Mouse (Mus musculus) liver, adult 2 months (tissue): ENCODE results near the gene Irgc1. TPM values are rescaled to one million over a fixed set of nuclear protein-coding genes. Genes with fewer than 3 reads are reported as not detected.

ENCODE experiments used
- DNase-seq: peaks from one replicate; pipeline ENCODE4 v3.0.0-alpha.2; 2011; ENCODE audit warnings: low read depth, low spot score; ENCODE audit errors: extremely low read depth
- H3K27ac ChIP-seq: fragments of 200-500 bp; replicated peaks from 2 replicates; pipeline ENCODE4 v1.5.1; 2012; ENCODE audit warnings: low read depth, mild to moderate bottlenecking, control low read depth, inconsistent platforms, low read length; ENCODE audit not compliant: insufficient read depth
- H3K27me3 ChIP-seq: fragments of 200-500 bp; 2 replicates; pipeline ENCODE4 v1.6.1; 2012; ENCODE audit warnings: mild to moderate bottlenecking, moderate library complexity, low read length, inconsistent platforms; ENCODE audit not compliant: control insufficient read depth, insufficient read depth
- H3K36me3 ChIP-seq: fragments of 200-500 bp; 2 replicates; pipeline ENCODE4 v1.6.1; 2012; ENCODE audit warnings: low read length, inconsistent platforms; ENCODE audit not compliant: control insufficient read depth, insufficient read depth
- H3K4me1 ChIP-seq: fragments of 200-500 bp; 2 replicates; pipeline ENCODE4 v1.6.1; 2011; ENCODE audit warnings: low read length; ENCODE audit not compliant: control insufficient read depth, insufficient read depth
- H3K4me3 ChIP-seq: fragments of 200-500 bp; 2 replicates; pipeline ENCODE4 v1.5.1; 2011; ENCODE audit warnings: low read depth, mild to moderate bottlenecking, control low read depth, low read length, moderate library complexity; ENCODE audit not compliant: insufficient read depth
- H3K79me2 ChIP-seq: fragments of 200-500 bp; 2 replicates; pipeline ENCODE4 v1.6.1; 2012; ENCODE audit warnings: inconsistent platforms, mild to moderate bottlenecking, low read length, moderate library complexity; ENCODE audit not compliant: control insufficient read depth, insufficient read depth
- H3K9ac ChIP-seq: fragments of 200-500 bp; 2 replicates; pipeline ENCODE4 v1.6.1; 2012; ENCODE audit warnings: low read depth, mild to moderate bottlenecking, control low read depth, inconsistent platforms, low read length
- CTCF ChIP-seq: fragments of 200-500 bp; IDR thresholded peaks from 2 replicates; pipeline ENCODE4 v1.5.1; 2011; ENCODE audit warnings: low read depth, low read length, control low read depth
- POLR2A ChIP-seq: fragments of 200-500 bp; IDR thresholded peaks from 2 replicates; pipeline ENCODE4 v1.6.1; 2011; ENCODE audit warnings: low read length, control low read depth; ENCODE audit not compliant: insufficient read depth; ENCODE audit errors: extremely low read depth
- WGBS: fragments of 180-500 bp; shearing (Covaris S2); methylation state at CpG from one replicate; pipeline ENCODE4 v1.1.7; 2018; 5-methylcytosine and 5-hydroxymethylcytosine counted together
- polyA plus RNA-seq: library from polyadenylated mRNA; depleted of rRNA; stranded (reverse); fragments of >200 nt; gene quantifications from 2 replicates; pipeline ENCODE4 v1.2.3, GENCODE M21; 2012
- total RNA-seq: library from RNA; depleted of rRNA; stranded (reverse); fragments of >200 nt; gene quantifications from 2 replicates; pipeline ENCODE4 v1.2.3, GENCODE M21; 2014

The Irgc1 gene
- total and polyA plus RNA-seq, 2 experiments = not detected

- TF ChIP-seq CTCF = no peak
- TF ChIP-seq POLR2A = no peak
- no peak for DNase-seq
- H3K27me3 ChIP-seq = no peaks in the 10 kb centered on the region
- H3K27ac ChIP-seq = no peak overlapping the region
- no peak overlapping the region for H3K4me3 ChIP-seq
- H3K79me2 ChIP-seq = no peaks in the 10 kb centered on the region
- no peaks in the 10 kb centered on the region for H3K36me3 ChIP-seq
- no peak overlapping the region for H3K9ac ChIP-seq
- no peaks in the 10 kb centered on the region for H3K4me1 ChIP-seq
- 90% methylated on average over 6 of the region's 6 CpGs for WGBS
Measured at GRCm38 (mm10) chr7:24466835-24467234, 14.7 kb upstream of the Irgc1 start.

- no peaks in the 10 kb centered on the region for H3K4me1 ChIP-seq
- 0 out of 2 replicates have a peak within 1 kb of the TSS, but pooled peaks have one; percentile 15 for H3K27ac ChIP-seq
- H3K36me3 ChIP-seq = no peaks in the 10 kb centered on the region
- peak within 1 kb of the TSS; percentile 37 for H3K9ac ChIP-seq
- 6% methylated on average over 27 of the region's 27 CpGs for WGBS
- no peak for DNase-seq
- TF ChIP-seq POLR2A = no peak
- no peak for TF ChIP-seq CTCF
- no peaks in the 10 kb centered on the region for H3K79me2 ChIP-seq
- no peaks in the 10 kb centered on the region for H3K27me3 ChIP-seq
- peak within 1 kb of the TSS; percentile 49 for H3K4me3 ChIP-seq
Measured at GRCm38 (mm10) chr7:24462388-24463319, 10.6 kb upstream of the Irgc1 start, which contains the start of gene Plaur. TSS of gene Plaur (plus strand) at chr7:24462484.

GRCm38 (mm10) chr7:24461376-24462051 is 9.4 kb upstream of the Irgc1 start:
- H3K79me2 ChIP-seq = no peaks in the 10 kb centered on the region
- TF ChIP-seq POLR2A (no peak), CTCF (no peak)
- H3K36me3 ChIP-seq = no peaks in the 10 kb centered on the region
- 42% methylated on average over 14 of the region's 14 CpGs for WGBS
- no peak overlapping the region for H3K27ac ChIP-seq
- DNase-seq = no peak
- H3K4me1 ChIP-seq = no peaks in the 10 kb centered on the region
- no peak overlapping the region for H3K4me3 ChIP-seq
- no peak overlapping the region for H3K9ac ChIP-seq
- H3K27me3 ChIP-seq = no peaks in the 10 kb centered on the region

GRCm38 (mm10) chr7:24459843-24460242 is 7.7 kb upstream of the Irgc1 start:
- WGBS = 32% methylated on average over 3 of the region's 3 CpGs
- Histone ChIP-seq H3K9ac (no peak overlapping the region), H3K79me2 (no peaks in the 10 kb centered on the region), H3K4me3 (no peak overlapping the region), H3K4me1 (no peaks in the 10 kb centered on the region), H3K36me3 (no peaks in the 10 kb centered on the region), H3K27me3 (no peaks in the 10 kb centered on the region), H3K27ac (no peak overlapping the region)
- DNase-seq = no peak
- TF ChIP-seq POLR2A (no peak), CTCF (no peak)

GRCm38 (mm10) chr7:24459440-24459839 is 7.3 kb upstream of the Irgc1 start:
- WGBS = 76% methylated on average over 5 of the region's 5 CpGs
- DNase-seq = no peak
- Histone ChIP-seq H3K9ac (no peak overlapping the region), H3K4me3 (no peak overlapping the region), H3K27ac (no peak overlapping the region), H3K27me3 (no peaks in the 10 kb centered on the region), H3K4me1 (no peaks in the 10 kb centered on the region), H3K79me2 (no peaks in the 10 kb centered on the region), H3K36me3 (no peaks in the 10 kb centered on the region)
- no peak for TF ChIP-seq POLR2A
- TF ChIP-seq CTCF = no peak
